Mouse (Mus musculus) thymus, adult 18-20 months (tissue): ENCODE results near the gene Pcbp4.
"Not testable (repeated sequence)": the region's sequence is repeated elsewhere in the genome, so short reads cannot be mapped to it uniquely, and the experiment has no call there.

ENCODE experiments used
- DNase-seq, 2 experiments: peaks; one replicate each; pipeline ENCODE4 v3.0.0; 2022; ENCODE audit warnings: mixed read lengths in 2 of 2

Gene Pcbp4

DNA sequence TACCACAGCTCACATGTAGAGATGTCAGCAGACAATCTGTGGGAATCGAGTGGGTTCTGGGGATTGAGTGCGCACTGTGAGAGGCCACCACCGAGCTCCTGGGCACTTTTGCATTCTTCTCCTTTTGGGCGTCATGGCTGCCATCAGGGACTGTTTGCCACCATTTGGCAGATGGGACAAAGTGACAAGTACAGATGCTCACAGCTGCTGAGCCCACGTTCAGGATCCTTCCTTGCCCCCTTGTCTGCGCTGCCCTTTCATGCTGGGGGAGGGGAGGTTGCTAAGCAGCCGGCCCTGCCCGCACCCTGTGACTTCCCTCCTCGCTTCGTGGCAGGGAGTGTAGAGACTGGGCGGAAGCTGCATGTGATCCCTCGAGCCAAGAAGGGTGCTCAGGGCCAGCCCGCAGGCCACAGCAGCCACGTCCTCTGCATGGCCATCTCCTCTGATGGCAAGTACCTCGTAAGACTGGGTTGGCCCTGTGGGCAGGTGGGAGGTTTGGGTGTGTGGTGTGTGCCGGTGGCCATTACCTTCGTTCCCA lies 29.6 kb downstream of the Pcbp4 start:
- DNase-seq: no peak

DNA sequence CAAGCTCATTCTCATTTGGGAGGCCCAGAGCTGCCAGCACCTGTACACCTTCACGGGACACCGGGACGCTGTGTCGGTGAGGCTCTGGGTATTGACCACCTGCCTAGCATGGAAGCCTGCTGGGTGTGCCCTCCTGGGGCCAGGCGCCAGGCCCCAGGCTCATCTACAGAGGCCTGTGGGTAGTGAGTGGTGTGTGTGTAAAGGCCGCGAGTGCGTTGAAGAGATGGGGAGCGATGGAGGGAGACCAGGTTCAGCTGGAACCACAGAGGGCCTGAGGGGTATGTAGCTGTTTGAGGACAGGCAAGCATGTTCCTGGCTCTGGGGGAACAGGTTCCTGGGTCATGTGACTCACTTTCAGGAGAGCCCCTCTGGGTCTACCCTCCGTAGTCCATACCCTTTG lies 30.0 kb downstream of the Pcbp4 start:
- DNase-seq: no peak

DNA sequence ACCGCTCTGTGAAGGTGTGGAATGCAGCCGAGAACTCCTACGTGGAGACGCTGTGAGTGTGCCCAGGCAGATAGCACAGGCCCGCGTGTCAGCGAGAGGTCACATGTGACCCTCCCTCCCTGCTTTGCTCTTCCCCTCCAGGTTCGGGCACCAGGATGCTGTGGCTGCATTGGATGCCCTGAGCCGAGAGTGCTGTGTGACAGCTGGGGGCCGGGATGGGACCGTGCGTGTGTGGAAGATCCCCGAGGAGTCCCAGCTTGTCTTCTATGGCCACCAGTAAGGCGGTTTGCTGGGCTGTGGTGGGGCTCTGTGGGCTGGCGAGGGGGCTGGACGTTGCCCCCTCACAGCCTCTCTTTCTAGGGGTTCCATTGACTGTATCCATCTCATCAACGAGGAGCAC lies 30.5 kb downstream of the Pcbp4 start:
- DNase-seq: no peak

DNA sequence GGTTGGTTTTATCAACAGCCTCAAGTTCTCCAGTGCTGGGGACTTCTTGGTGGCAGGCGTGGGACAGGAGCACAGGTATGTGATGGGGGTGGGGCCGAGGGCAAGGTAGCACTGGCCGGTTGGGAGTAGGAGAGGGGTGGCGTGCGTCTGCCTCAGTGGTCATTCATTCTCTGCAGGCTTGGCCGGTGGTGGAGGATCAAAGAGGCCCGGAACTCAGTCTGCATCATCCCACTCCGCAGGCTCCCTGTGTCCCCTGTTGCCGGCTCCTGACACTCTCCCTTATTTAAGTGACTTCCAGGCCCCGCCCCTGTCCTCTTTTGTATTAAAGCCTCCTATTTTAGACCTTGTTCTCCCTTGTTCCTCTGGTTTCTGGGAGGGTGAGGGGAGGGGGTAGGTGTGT lies 32.0 kb downstream of the Pcbp4 start:
- no peak for DNase-seq

DNA sequence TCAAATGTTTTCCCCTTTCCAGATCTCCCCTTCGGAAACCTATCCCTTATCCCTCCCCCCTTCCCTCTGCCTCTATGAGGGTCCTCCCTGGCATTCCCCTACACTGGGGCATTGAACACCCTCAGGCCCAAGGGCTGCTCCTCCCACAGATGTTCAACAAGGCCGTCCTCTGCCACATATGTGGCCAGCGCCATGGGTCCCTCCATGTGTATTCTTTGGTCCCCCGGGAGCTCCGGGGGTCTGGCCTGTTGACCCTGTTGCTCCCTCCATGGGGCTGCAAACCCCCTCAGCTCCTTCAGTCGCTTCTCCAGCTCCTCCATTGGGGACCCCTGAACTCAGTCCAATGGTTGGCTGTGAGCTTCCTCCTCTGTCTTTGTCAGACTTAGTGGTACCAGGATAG lies 34.5 kb downstream of the Pcbp4 start:
- not testable (repeated sequence) for DNase-seq

DNA sequence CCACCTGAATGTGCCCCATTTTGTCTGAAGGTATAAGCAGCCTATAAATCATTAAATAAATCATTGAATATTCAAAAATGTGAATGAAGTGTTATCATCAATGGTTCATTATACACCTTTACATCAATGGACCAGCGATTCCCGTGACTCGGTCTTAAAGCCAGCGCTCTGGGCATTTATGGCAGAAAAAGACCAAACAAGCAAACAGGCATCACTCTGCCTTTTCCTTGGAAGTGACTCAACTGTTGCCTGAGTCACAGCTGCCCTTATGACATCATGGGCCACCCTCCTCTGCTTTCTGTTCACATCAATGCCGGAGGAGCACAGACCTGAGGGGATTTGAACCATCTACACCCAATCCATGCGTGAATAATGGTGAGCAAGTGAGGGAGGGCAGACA lies 46.6 kb downstream of the Pcbp4 start, which contains the start of gene Iqcf1:
Gene Iqcf1, plus strand, starts transcription at position 301 of the 400 bp plus-strand sequence.
- DNase-seq: no peak

DNA sequence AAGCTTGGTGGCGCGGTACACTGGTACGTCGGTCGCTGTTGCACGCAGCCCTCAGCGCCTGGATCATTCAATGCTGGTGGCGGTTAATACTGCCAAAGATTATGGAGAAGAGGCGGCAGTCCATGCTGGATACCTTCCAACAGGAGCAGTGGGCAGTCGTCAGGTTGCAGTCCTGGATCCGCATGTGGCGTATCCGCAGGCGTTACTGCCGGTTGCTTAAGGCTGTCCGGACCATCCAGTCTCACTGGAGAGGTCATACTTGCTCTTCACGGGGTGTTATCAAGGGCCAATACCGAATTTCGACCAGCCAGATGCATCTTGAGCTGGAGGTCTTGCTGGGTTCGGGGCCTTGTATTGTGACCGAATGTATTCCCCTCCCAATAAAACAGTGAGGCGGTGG lies 48.8 kb downstream of the Pcbp4 start:
- no peak for DNase-seq

DNA sequence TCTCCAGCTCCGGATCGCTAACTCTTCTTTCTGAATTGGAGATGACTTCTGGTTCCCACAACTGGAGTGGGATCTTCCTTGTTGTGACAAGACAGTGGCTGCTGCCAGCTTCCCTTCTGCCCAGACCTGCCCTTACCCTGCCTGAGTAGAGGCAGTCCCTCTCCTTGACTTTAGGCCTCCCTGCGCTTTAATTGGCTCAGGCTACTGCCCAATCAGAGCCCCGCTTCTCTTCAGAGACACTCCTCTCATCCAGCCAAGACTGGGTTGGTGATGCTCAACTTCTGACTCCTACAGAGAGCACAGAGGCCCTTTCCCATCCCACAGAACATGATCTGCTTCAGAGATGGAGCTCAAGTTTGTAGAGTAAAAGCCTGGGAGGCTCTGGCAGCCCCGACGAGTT lies 51.2 kb downstream of the Pcbp4 start:
- no peak for DNase-seq

DNA sequence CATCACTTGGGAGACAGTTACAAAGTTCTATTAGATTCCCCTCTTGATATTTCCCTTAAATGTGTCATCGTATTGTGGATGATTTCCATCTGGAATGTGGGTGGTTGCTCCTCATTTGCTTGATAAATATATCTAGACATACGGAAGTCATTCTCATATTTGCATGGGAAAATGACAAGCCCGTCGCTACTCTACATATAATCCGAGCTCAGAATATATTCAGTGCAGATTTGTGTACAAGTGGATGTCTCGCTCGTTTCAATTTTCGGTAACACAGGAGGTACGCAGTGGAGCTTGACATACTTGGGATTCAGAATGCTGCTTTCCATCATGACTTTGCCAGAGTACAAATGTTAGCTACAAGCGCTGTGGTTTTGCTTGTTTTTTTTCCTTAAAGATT lies 56.3 kb downstream of the Pcbp4 start:
- no peak for DNase-seq

DNA sequence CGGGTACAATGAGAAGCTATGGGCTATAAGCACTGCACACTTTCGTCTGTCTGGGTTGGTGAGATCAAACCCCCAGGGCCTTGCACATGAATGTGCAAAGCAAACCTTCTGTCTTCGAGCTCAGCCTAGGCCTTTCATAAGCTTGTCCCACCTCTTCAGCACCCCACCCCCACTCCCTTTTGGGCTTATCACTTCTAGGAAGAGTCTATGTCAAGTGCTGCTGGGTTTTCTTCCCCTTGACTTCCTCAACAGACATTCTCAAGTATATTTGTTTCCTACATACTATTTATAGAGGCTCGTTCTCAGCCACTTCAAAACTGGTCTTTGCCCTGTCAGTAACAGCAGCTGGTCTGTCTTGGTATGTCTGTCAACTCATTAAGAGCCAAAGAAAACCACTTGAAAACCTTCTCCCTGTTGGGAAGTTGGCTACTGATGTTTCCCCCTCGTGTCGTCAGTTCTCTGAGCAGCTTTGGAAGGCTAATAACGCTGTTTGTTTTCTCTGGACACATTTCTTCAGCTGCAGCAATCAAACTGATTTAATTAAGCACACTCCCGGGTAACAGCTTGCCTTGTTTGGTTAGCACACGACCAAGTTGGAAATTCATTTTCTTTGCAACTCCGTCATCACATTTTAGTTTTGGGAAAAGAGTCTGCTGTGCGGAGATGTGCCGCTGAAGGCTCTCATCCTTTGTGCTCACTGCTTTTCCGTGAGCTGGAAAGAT lies 59.8 kb downstream of the Pcbp4 start:
- no peak for DNase-seq

DNA sequence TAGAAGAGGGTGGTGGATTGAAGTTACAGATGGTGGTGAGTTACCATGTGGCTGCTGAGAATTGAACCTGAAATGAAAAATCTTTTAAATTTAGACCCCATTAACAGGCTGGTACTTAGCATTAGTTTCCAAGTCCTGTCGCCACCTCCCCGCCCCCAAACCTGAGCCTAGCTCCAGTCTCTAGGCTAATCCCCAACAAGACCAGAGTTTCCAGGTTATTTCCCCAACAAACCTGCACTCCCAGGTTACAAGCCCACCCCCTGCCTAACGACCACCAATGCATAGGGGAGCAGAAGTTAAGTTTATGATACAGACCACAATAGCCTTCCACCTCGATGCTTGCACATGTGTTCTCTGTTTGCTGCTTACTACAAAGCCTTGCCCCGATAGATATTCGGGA lies 60.5 kb downstream of the Pcbp4 start:
- no peak for DNase-seq
